Mouse (Mus musculus) heart, embryonic 12.5 days (tissue): ENCODE data around the gene Galnt18. TPM values are rescaled to one million over a fixed set of nuclear protein-coding genes. Genes with fewer than 3 reads are reported as not detected.

Experiments used
- ATAC-seq: fragments of 200-750 bp; cut with Nextera tagmentation; 2 replicates; pipeline ENCODE4 v1.8.0; 2017; ENCODE audit warnings: moderate TSS enrichment, moderate library complexity; ENCODE audit not compliant: insufficient number of reproducible peaks, low FRiP score
- H3K27ac ChIP-seq: fragments of 300-500 bp; sonication (generic); 2 replicates; pipeline ENCODE4 v1.5.1; 2016; ENCODE audit warnings: mild to moderate bottlenecking, moderate library complexity; ENCODE audit not compliant: poor library complexity, severe bottlenecking
- H3K27me3 ChIP-seq: fragments of 300-500 bp; sonication (generic); replicated peaks from 2 replicates; pipeline ENCODE4 v1.6.1; 2016; ENCODE audit warnings: mild to moderate bottlenecking, moderate library complexity
- H3K36me3 ChIP-seq: fragments of 300-500 bp; sonication (generic); 2 replicates; pipeline ENCODE4 v1.6.1; 2016; ENCODE audit warnings: mild to moderate bottlenecking, moderate library complexity
- H3K4me1 ChIP-seq: fragments of 300-500 bp; sonication (generic); replicated peaks from 2 replicates; pipeline ENCODE4 v1.6.1; 2016; ENCODE audit warnings: mild to moderate bottlenecking
- H3K4me2 ChIP-seq: fragments of 300-500 bp; sonication (generic); 2 replicates; pipeline ENCODE4 v1.6.1; 2016; ENCODE audit warnings: mild to moderate bottlenecking, moderate library complexity
- H3K4me3 ChIP-seq: fragments of 300-500 bp; sonication (generic); 2 replicates; pipeline ENCODE4 v1.5.1; 2016; ENCODE audit warnings: mild to moderate bottlenecking
- H3K9ac ChIP-seq: fragments of 300-500 bp; sonication (generic); 2 replicates; pipeline ENCODE4 v1.6.1; 2016; ENCODE audit warnings: mild to moderate bottlenecking, moderate library complexity
- H3K9me3 ChIP-seq: fragments of 300-500 bp; sonication (generic); replicated peaks from 2 replicates; pipeline ENCODE4 v1.6.1; 2016; ENCODE audit warnings: mild to moderate bottlenecking, moderate library complexity
- WGBS: fragments of 180-500 bp; shearing (Covaris S2); methylation state at CpG from one replicate; pipeline ENCODE4 v1.1.7; 2016; 5-methylcytosine and 5-hydroxymethylcytosine counted together
- polyA plus RNA-seq: library from polyadenylated mRNA; unstranded; fragments of >200 nt; fragmentation: Nextera tagmentation; extraction: Ambion mirVana; gene quantifications from 2 replicates; pipeline ENCODE4 v1.2.1, GENCODE M21; 2016

Galnt18 gene
- 11.1 and 11.5 TPM in 2 replicates for polyA plus RNA-seq

DNA sequence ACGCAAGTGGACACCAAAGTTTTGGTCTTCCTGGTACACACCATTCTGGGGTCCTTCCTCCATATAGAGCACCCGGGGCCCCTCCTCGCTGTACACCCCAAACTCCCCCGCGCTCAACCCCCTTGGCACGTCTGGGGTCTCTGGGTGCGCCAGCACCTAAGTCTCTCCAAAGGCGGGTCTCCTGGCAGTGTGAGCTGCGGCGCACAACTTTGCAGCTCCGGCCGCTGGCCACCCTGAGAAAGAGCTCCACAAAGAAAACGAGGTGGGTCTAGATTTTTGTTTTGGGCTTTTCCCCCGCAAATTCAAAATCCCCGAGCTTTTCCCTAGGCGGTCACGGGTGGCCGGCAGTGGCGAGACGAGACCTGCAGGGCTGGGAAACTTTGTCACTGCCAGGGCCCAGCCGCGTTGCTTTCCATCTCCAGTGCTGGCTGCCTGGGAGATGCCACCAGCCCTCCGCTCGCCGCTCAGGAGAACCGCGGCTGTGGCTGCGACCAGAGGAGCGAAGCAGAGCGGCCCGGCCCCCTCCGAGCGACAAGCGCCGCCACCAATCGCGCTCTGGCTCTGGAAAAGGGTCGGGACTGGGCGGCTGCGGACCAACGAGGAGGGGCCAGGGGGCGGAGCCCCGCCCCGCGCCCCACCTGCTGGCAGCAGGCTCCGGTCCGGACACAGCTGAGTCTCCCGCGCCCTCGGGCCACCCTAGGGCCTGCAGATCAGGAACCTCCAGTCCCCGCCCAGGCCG lies at the start of gene Galnt18:
TSS of gene Galnt18 (minus strand) at position 474 of the 739 bp plus-strand sequence.
- Histone ChIP-seq H3K9ac (peak within 1 kb of the TSS; percentile 77), H3K9me3 (no peaks in the 10 kb centered on the region), H3K4me2 (peak within 1 kb of the TSS; percentile 97), H3K27ac (0 out of 2 replicates have a peak within 1 kb of the TSS, but pooled peaks have one; percentile 1), H3K36me3 (no peaks in the 10 kb centered on the region), H3K4me3 (peak within 1 kb of the TSS; percentile 53), H3K27me3 (peaks cover 33% of the 10 kb centered on the region), H3K4me1 (peaks cover 11% of the 10 kb centered on the region)
- 2% methylated on average over 52 of the region's 52 CpGs for WGBS
- ATAC-seq = peak; percentile 95

DNA sequence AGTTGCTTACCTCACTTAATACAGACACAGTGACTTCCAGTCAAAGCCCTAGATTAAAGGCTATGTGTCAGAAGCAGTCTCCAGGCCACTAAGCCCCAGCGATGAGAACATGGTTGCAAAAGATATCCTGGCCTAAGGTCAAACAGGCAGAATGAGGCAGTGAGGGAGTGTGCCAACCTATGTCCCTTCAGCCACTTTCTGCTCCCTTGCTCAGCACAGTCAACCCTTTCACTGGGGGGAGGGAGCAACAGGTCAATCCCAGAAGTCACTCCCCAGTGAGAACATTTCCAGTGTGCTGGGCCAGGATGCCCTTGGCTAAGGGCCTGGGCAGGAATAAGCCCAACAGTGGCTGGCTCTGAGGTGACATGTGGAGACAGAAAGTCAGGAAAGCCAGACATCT lies 47.6 kb upstream of the Galnt18 start:
- H3K4me1 ChIP-seq = no peaks in the 10 kb centered on the region
- H3K4me3 ChIP-seq = no peak overlapping the region
- ATAC-seq = no peak
- peaks cover 5% of the 10 kb centered on the region for H3K27me3 ChIP-seq
- no peak overlapping the region for H3K27ac ChIP-seq
- H3K4me2 ChIP-seq = no peak overlapping the region
- 72% methylated on average over 1 of the region's 1 CpGs for WGBS
- H3K9me3 ChIP-seq = no peaks in the 10 kb centered on the region
- no peaks in the 10 kb centered on the region for H3K36me3 ChIP-seq
- H3K9ac ChIP-seq = no peak overlapping the region

DNA sequence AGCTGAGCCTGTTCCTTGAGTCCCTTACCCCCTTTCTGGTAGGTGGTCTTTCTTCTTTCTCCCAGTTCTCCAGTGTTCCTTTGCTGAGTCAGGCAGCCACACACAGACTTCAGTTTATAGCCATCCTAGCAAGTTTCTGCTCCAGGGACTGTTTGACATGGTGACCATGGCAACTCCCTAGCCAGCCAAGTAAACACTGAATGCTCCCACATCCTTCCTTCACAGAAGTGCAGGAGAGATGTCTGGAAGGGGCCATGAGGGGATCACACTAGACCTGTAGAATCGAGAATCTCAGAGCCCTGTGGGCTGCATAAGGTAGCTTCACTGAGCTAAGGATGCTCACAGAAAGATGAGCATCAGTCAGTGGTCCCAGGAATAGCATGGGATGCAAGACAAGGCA lies 33.3 kb upstream of the Galnt18 start:
- no peaks in the 10 kb centered on the region for H3K27me3 ChIP-seq
- no peaks in the 10 kb centered on the region for H3K36me3 ChIP-seq
- ATAC-seq = no peak
- no peak overlapping the region for H3K4me2 ChIP-seq
- no peak overlapping the region for H3K9ac ChIP-seq
- H3K4me3 ChIP-seq = no peak overlapping the region
- WGBS = 40% methylated on average over 1 of the region's 1 CpGs
- no peak overlapping the region for H3K27ac ChIP-seq
- no peaks in the 10 kb centered on the region for H3K9me3 ChIP-seq
- no peaks in the 10 kb centered on the region for H3K4me1 ChIP-seq

DNA sequence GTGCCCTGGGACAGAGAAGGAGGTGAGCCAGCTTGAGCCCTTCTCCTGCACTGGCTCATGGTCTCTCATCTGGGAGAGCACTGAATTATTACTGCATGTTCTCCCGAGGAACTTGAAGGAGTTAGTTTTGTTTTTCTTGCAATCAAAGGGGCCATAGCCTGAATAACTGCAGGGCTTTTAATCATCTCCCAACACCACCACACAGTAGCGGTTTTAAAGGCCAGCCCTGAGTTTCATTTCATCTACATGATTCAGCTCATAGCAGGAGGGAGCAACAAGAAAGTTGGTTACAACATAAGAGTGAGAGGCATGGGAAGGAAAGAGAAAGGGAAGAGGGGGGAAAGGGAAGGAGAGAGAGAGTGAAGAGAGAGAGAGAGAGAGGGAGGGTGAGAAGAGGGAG lies 31.3 kb upstream of the Galnt18 start:
- Histone ChIP-seq H3K36me3 (no peaks in the 10 kb centered on the region), H3K4me3 (no peak overlapping the region), H3K27me3 (no peaks in the 10 kb centered on the region), H3K4me2 (no peak overlapping the region), H3K4me1 (no peaks in the 10 kb centered on the region), H3K9ac (no peak overlapping the region), H3K9me3 (no peaks in the 10 kb centered on the region), H3K27ac (no peak overlapping the region)
- 59% methylated on average over 2 of the region's 2 CpGs for WGBS
- ATAC-seq = no peak

DNA sequence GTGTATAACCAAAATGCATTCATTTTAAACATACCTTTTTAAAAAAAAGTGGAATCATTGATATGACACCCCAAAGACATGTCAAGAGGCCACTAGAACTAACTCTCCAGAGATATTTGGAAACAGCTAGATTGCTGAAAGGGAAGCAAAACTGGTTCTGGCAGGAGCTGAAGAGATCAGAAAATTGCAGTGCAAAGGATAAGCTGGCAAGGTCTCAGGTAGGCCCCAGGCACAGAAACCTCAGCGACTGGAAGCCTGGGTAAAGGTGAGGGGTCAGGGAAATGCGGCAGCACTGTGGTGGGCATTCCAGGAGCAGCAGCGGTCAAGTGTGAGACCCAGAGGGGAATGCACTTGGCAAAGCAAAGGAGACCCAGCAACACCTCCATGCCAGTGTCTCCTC lies 30.0 kb upstream of the Galnt18 start:
- Histone ChIP-seq H3K4me3 (no peak overlapping the region), H3K9ac (no peak overlapping the region), H3K27me3 (no peaks in the 10 kb centered on the region), H3K9me3 (no peaks in the 10 kb centered on the region), H3K4me2 (no peak overlapping the region), H3K4me1 (no peaks in the 10 kb centered on the region), H3K36me3 (no peaks in the 10 kb centered on the region), H3K27ac (no peak overlapping the region)
- 58% methylated on average over 3 of the region's 3 CpGs for WGBS
- no peak for ATAC-seq

DNA sequence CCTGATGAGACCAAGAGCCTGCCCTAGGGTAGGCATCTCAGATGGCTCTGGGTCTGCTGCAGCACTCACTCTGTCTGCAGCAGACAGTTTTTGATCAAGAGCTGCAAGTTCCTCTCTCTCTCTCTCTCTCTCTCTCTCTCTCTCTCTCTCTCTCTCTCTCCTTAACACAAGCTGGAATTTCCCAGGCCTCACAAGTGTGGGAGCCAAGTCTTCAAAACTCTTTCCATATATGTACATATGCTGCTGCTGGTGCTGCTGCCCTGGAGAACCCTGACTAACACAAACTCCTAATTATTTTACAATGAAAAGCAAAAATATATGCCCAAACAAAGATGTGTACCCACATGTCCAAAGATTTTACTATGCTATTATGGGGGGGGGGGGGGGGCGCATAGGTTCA lies 26.3 kb upstream of the Galnt18 start:
- H3K27me3 ChIP-seq = no peaks in the 10 kb centered on the region
- H3K27ac ChIP-seq = no peak overlapping the region
- 94% methylated on average over 1 of the region's 1 CpGs for WGBS
- H3K36me3 ChIP-seq = no peaks in the 10 kb centered on the region
- no peak overlapping the region for H3K4me3 ChIP-seq
- no peak overlapping the region for H3K4me2 ChIP-seq
- H3K4me1 ChIP-seq = no peaks in the 10 kb centered on the region
- H3K9ac ChIP-seq = no peak overlapping the region
- ATAC-seq = no peak
- 0 out of 2 replicates have a peak, but pooled peaks cover 3% of the 10 kb centered on the region for H3K9me3 ChIP-seq

DNA sequence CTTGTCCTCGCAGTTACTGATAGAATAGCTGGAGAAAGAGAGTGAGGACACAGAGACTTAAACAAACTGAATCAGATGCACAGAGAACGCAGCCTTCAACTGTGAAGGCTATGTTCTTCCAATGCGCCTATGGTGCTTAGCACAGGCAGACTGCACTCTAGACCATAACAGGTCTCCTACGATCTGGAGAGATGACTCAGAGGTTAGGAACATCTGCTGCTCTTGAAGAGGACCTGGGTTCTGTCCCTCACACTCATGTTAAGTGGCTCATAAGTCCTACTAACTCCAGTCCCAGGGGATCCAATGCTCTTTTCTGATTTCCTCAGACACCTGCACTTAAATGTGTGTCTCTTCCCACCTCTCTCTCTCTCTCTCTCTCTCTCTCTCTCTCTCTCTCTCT lies 24.9 kb upstream of the Galnt18 start:
- H3K9me3 ChIP-seq = 0 out of 2 replicates have a peak, but pooled peaks cover 3% of the 10 kb centered on the region
- H3K4me3 ChIP-seq = no peak overlapping the region
- no peak overlapping the region for H3K27ac ChIP-seq
- WGBS = 67% methylated on average over 4 of the region's 4 CpGs
- H3K36me3 ChIP-seq = no peaks in the 10 kb centered on the region
- H3K4me1 ChIP-seq = no peaks in the 10 kb centered on the region
- no peak for ATAC-seq
- no peak overlapping the region for H3K4me2 ChIP-seq
- no peaks in the 10 kb centered on the region for H3K27me3 ChIP-seq
- H3K9ac ChIP-seq = no peak overlapping the region

DNA sequence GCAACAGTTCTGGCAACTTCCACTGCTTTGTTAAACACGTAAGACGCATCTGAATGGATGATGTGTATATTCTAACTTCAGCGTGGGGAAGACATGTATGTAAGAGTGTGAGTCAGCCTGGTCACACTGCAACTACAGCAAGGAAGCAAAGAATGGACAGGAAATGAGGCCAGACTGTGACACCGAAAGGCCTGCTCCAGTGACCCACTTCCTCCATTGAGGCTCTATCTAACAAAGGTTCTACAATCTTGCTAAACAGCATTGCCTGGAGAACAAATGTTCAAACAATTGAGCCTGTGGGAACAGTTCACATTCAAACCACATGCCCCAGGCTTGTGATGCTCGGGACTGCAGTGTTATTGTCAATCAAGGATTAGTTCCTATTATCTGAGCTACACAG lies 21.0 kb upstream of the Galnt18 start:
- H3K4me3 ChIP-seq = no peak overlapping the region
- H3K36me3 ChIP-seq = no peaks in the 10 kb centered on the region
- 61% methylated on average over 5 of the region's 5 CpGs for WGBS
- ATAC-seq = no peak
- H3K4me1 ChIP-seq = peaks cover 12% of the 10 kb centered on the region
- H3K4me2 ChIP-seq = no peak overlapping the region
- no peak overlapping the region for H3K9ac ChIP-seq
- H3K27ac ChIP-seq = no peak overlapping the region
- 0 out of 2 replicates have a peak, but pooled peaks cover 3% of the 10 kb centered on the region for H3K9me3 ChIP-seq
- peaks cover under 1% of the 10 kb centered on the region; the same call in 1 of the 2 replicates for H3K27me3 ChIP-seq

DNA sequence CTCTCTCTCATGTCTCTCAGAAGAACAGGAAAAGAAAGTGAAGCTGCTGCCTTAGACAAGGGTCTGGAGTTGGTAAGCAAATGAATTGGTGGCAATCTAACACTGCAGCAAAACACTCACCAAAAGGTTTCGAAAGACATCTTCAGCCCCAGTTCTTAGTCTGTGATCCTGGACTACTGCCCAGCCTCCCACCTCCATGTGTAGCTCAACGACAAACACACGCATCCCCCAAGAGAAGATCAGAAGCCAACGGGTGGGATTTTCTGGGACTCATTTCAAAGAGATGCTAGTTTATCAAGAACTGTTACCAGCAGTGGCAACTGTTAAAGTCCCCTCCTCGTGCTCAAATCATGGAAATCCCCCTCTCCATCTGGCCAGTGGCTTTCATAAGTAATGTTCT lies 20.3 kb upstream of the Galnt18 start:
- no peak overlapping the region for H3K4me2 ChIP-seq
- no peak for ATAC-seq
- H3K9me3 ChIP-seq = 0 out of 2 replicates have a peak, but pooled peaks cover 3% of the 10 kb centered on the region
- H3K27ac ChIP-seq = no peak overlapping the region
- H3K4me1 ChIP-seq = peaks cover 12% of the 10 kb centered on the region
- 73% methylated on average over 5 of the region's 5 CpGs for WGBS
- H3K9ac ChIP-seq = no peak overlapping the region
- H3K4me3 ChIP-seq = no peak overlapping the region
- peaks cover 3% of the 10 kb centered on the region; the same call in 1 of the 2 replicates for H3K27me3 ChIP-seq
- no peaks in the 10 kb centered on the region for H3K36me3 ChIP-seq

DNA sequence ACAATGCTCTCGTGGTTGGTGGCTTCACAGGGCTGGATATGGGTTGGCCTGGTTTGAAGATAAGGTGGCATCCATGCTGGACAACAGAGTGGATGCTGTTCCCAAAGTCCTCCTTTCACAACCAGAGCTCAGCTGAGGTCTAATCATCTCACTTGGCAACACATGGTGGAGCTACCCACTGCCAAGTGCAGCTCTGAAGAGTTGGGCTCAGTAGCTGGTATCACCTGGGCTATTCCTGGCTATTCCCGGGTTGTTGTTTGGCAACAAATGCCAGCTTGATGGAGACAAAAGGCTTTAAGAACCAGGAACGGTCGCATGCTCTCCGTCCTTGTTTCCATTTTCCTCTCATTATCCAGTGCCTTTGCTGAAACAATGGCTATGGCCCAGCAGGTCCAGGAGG lies 19.2 kb upstream of the Galnt18 start:
- peaks cover 3% of the 10 kb centered on the region; the same call in 1 of the 2 replicates for H3K27me3 ChIP-seq
- no peak for ATAC-seq
- peaks cover 12% of the 10 kb centered on the region for H3K4me1 ChIP-seq
- H3K4me2 ChIP-seq = no peak overlapping the region
- WGBS = 83% methylated on average over 5 of the region's 5 CpGs
- no peaks in the 10 kb centered on the region for H3K36me3 ChIP-seq
- H3K27ac ChIP-seq = no peak overlapping the region
- H3K9me3 ChIP-seq = 0 out of 2 replicates have a peak, but pooled peaks cover 3% of the 10 kb centered on the region
- no peak overlapping the region for H3K9ac ChIP-seq
- no peak overlapping the region for H3K4me3 ChIP-seq

DNA sequence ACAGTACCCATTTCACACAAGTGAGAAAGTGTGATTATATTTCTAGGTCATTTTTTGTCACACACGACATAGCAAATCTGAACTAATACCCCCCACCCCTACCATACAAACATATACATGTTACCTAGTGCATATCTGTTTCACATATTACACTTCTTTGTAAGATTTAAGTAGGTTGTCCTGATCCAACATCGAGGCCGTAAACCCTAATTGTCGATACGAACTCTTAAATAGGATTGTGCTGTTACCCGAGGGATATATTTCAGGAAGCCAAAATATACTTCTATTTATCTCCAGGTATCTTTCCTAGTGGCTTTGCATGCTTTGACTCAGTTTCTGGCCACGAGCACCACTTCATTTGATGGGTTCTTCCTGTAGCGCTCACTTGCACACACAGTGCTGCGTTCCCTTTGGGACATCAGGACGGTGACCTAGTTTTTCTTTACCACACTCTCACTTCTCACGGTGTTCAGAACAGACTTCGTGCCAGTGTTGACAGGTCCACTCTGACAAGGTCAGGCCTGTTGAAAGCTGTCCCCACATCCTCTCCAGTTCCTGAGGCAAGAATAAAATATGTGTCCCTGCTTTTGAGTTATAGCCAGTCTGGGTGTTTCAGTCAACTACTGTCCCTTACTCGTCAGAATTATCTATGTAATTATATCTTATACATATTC lies 17.7 kb upstream of the Galnt18 start:
- Histone ChIP-seq H3K36me3 (no peaks in the 10 kb centered on the region), H3K4me1 (peaks cover 12% of the 10 kb centered on the region), H3K9me3 (no peaks in the 10 kb centered on the region), H3K27me3 (peaks cover 9% of the 10 kb centered on the region; the same call in 1 of the 2 replicates), H3K4me3 (no peak overlapping the region), H3K4me2 (no peak overlapping the region), H3K9ac (no peak overlapping the region), H3K27ac (no peak overlapping the region)
- 50% methylated on average over 13 of the region's 13 CpGs for WGBS
- ATAC-seq = no peak
